Mouse (Mus musculus): ENCODE data around the gene Wwox.

GRCm38 (mm10) chr8:114982762-114983161, 543.3 kb downstream of the Wwox start:
- no peak for TF ChIP-seq POLR2A (IDR thresholded peaks at IDR 0.05; ENCODE audit: extremely low read depth, insufficient read depth, low read length)
- TF ChIP-seq CTCF (IDR thresholded peaks at IDR 0.05; ENCODE audit: extremely low read depth, insufficient read depth, low read length) = no peak
